Mouse (Mus musculus) hematopoietic multipotent progenitor cell, adult 10-12 weeks (in vitro differentiated cells): Measurements from ENCODE around the gene Tlx2. TPM values are rescaled to one million over a fixed set of nuclear protein-coding genes. Genes with fewer than 3 reads are reported as not detected.

Experiments
- polyA plus RNA-seq: library from polyadenylated mRNA; stranded (reverse); fragments of >175 nt; gene quantifications from 2 replicates; pipeline ENCODE4 v1.2.3, GENCODE M21; 2012; ENCODE audit warnings: low replicate concordance

Gene Tlx2
- 0.25 TPM in 1 of 2 replicates, not detected in the other for polyA plus RNA-seq

DNA sequence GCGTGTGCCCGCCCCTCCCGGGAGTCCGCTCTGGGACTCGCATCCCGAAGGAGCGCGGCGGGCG lies at the start of gene Tlx2:
Gene Tlx2, minus strand, starts transcription at position 47 of the 64 bp plus-strand sequence.

DNA sequence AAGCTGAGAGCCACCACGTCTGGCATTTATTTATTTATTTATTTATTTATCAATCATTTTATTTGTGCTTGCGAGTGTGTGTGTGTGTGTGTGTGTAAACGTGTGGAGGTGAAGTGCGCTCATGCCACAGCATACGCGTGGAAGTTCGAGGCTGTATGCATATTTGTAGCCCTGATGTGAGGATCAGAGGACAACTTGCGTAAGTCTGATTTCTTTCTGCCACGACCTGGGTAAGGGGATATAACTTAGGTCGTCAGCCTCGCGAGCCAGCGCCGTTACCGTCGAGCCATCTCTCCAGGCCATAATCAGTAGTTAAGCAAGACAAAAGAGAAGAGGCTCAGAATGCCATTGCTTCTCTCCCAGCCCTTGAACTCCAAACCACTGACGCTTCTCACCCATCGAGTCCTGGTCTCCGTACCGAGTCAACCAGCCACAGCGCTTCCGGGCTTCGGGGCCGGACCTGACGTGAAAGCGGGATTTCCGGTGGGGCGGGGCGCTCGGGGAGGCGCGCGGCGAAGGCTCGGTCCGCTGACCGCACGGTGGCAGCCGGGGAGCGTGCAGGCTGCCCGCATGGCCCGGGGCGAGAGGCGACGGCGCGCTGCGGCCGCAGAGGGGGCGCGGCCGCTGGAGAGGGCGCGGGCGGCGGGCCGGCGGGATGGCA lies 45.0 kb upstream of the Tlx2 start, which contains the start of gene Mogs:
Gene Mogs, plus strand, starts transcription at position 486 of the 661 bp plus-strand sequence.

DNA sequence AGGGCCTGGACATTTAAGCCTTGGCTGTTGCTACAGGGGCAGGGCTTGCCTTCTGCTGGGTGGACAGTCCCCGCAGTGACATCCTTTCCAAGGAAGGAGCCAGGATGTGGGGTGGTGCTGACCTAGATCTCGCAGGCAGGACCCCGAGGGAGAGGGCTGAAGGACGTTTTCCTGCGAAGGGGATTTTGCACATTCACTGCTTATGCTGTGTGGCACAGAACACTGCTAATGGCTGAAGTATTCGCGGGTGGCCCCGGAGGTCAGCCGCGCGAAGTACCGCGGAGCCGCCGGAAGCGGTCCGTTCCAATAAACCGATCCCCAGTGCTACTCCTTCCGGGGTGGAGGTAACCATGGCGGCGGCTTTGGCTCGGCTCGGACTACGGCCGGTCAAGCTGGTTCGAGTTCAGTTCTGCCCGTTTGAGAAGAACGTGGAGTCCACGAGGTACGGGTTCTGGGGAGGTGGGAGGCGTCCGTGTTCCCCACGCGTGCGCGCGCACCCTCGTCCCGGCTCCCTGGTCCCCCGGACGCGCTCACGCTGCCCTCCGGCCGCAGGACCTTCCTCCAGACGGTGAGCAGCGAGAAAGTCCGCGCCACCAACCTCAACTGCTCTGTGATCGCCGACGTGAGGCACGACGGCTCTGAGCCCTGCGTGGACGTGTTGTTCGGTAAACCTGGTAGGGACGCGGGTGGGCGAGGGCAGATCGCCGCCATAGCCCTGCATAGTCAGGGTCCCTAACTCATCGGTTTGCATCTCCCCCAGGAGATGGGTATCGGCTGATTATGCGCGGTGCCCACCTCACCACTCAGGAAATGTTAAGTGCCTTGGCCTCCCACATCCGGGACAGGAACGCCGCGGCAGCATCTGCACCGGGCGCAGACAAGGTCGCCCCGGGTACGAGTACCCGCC lies 38.9 kb upstream of the Tlx2 start, which contains the start of gene Mrpl53:
Gene Mrpl53, plus strand, starts transcription at position 279 of the 907 bp plus-strand sequence.

DNA sequence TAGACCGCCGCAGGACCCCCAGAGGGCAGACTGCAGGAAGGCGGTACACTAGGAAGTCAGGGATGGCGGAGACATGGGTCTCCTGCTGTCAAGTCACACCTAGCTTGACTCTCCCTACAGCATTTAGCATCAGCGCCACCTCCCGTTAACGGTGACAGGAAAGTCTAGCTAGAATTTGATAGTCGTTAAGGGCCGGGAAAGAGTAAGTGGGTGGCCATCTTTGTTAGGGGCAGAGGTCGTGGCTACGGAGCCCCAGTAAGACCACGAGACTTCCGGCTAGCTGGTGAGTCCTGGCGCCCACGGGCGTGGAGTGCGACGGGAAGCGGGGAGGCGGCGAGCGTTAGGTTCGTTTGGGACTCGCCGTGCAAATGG lies 31.2 kb upstream of the Tlx2 start, which contains the start of the genes Ccdc142 and Gm42688:
Gene Ccdc142, plus strand, starts transcription at position 286 of the 372 bp plus-strand sequence.
Gene Gm42688, plus strand, starts transcription at position 302 of the 372 bp plus-strand sequence.

DNA sequence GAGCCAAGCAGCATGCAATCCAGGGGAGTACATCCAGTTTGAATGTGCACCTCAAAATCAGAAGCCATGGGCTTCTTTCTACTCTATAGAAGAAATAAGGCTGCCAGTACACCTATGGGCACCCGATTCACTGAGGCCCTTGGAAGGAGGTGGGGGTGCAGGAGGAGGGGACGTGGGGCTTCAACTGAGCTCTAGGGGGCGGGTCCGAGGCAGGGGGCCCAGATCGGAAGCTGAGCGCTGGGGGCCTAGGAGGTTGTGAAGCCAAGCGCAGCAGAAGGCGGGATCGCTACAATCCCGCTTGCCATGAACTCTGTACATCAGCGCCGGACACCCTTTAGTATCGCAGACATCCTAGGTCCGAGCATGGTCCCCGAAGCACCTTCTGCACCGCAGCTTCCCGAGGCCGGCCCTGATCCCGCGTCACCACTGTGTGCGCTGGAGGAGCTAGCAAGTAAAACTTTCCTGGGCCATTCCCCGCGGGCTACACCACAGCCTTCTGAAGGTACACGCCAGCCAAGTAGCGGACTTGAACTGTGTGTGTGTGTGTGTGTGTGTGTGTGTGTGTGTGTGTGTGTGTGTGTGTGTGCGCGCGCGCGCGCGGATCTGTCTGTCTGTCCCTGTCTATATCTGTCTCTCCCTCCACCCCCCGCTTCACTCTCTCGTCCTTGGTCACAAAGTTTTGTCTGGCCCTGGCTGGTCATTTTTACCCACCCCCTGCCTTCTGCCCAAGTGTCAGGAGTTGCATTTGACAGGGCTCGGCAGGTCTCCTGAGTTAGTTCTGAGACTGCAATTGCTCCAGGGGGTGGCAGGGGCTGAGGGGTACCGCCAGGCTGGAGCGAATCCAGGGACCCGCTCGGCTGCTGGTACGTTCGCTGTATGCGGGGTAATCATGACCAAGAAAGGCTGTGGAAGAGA lies 16.3 kb upstream of the Tlx2 start, which contains the start of gene Lbx2:
Gene Lbx2, plus strand, starts transcription at position 247 of the 915 bp plus-strand sequence.

DNA sequence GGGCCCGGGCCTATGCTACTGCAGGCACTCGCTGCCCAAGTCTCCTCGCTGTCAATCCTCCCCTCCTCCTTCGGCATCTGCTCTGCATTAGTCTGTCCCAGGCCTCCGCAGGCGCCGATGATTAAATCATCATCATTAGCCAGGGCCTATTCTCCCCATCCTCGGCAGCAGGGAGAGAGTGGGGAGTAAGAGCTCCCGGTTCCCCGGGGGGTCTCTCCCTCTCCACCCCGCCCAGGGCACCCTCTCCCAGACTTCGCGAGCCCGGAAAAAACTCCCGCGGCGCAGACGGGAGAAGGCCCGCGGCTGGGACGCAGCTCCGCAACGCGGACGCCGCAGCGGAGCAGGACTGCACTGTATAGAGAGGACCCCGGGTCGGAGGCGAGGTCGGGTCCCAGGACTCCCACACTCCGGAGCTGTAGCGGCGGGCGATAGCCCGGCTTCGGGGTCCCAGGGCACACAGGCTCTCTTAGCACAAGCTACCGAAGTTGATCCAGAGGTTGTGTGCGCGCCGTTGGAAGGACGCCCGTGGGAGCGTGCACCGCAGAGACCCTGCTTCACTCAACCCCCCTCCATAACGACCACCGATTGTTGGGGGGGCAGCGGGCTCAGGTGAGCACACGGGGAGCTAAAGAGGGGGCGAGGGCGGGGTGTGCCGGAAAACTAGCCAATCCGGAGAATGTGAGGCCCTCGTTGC lies 7.7 kb upstream of the Tlx2 start, which contains the start of gene Pcgf1:
Gene Pcgf1, plus strand, starts transcription at position 240 of the 694 bp plus-strand sequence.

DNA sequence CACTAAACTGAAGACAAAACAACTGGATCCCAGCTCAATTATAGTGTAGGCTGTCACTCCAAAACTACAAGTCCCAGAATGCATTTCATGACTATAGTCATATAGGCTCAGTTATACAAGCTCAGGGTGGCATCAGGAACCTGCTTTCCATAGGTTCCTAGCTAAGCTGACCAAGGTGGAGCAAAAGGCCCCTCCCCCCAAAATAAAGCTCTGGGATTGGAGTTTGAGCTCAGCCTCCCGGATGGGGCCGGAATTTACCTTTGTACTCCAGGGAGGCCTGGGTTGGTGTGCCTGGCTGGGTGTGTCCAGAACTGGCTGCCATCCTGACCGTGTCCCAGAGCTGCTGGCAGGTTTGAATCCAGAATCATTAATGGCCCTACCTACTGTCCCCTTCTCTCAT lies 12.3 kb downstream of the Tlx2 start, which contains the start of gene Dqx1:
Gene Dqx1, plus strand, starts transcription at position 55 of the 400 bp plus-strand sequence.

DNA sequence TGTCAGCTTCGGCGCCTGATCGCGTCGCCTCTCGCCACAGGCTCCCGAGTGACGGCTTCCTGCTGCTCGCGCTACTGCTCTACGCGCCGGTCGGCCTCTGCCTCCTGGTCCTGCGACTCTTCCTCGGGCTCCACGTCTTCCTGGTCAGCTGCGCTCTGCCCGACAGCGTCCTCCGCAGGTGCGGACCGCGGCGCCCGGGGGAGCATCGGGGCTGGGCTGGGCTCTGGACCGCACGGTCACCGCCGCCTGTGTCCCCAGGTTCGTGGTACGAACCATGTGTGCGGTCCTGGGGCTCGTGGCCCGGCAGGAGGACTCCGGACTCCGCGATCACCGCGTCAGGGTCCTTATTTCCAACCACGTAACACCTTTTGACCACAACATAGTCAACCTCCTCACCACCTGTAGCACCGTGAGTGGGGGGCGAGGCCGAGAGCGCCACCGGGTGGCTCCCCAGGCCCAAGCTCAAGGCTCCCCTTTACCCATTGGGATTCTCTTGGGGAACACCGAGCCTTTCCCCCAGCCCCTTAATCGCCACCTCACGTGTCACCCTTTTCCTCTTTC lies 15.1 kb downstream of the Tlx2 start, which contains the start of gene Htra2:
Gene Htra2, minus strand, starts transcription at position 403 of the 561 bp plus-strand sequence.

DNA sequence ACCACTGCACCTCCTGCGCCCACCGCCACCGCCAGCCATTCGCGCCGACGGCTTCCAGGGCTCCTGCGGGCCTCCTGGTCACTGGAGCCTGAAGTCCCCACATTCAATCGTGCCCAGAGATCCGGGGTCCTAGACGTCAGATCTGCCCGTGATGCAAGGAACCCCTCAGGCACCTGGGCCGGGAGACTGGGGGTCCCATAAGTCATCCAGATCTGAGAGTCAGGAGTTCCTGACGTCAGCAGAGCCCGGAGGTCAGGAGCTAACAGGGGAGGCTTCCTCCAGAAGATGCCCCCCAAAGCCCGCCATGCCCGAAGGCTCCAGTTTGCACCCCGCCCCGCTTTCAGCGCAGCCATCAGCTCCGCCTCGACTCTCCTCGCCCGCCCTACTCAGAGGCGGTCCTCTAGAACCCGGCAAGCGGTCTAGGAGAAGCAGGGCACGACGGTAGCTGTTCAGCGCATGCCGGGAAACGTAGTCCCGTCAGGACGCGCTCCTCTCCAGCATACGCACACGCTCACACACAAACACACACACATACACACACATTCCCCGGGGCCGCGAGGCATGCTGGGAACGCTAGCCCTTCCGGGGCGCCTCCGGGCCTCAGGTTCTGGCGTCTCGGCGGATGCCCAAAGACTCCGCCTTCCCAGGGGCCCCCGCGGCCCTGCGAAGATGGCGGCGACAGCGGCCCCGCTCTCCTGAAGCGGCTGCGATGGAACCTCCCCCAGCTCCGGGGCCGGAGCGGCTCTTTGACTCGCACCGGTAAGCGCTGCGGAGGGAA lies 15.8 kb downstream of the Tlx2 start, which contains the start of gene Aup1:
Gene Aup1, plus strand, starts transcription at position 448 of the 778 bp plus-strand sequence.

DNA sequence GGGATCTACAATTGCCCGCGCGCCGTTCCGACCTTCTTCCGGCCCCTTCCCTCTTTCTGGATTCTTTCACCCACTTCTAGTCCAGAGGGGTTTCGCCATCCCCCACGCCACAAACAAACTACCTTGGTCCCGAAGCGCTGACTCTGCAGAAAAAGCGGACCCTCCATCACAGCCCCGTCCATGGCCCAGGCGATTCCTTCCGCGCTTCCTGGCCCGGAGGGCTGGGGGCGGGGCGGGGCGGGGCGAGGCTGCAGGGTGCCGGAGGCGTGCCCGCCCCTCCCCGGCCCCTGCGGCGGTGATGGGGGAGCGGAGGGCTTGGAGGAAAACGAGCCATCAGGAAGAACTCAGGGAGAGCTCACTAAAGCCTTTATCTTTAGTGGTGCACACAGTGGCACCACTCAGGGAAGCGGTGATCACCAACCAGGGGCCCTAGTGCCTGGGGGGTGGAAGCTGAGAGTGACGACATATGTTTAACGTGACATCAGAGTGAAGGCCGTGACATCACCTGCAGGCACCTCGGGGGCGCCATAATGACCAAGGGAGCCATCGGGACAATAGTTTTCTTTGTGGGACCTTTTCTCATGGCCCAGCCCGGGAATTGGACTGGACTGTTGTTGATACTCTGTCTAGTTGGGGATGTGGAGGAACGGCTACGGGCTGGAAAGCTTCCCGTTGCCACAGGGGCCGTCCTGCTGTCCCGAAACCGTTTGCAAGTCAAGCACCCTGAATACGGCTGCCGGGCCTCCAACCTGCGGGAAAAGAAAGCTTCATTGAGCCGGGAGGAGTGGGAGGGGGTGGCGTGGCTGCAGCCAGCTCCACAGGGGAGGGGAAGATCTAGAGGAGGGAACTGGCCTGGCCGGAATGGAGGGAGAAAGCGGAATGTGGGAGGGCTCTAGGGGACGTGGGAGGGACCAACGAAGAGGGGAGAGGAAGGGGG lies 36.6 kb downstream of the Tlx2 start, which contains the start of the genes Dok1 and Loxl3:
Gene Dok1, minus strand, starts transcription at position 223 of the 937 bp plus-strand sequence.
Gene Loxl3, plus strand, starts transcription at position 925 of the 937 bp plus-strand sequence.

Other genes with a start within 250 kb of the Tlx2 start
- 5.5 and 9.5 TPM in 2 replicates for gene Sema4f, start 130.5 kb downstream of the Tlx2 start, polyA plus RNA-seq
- gene M1ap, start 123.4 kb downstream of the Tlx2 start, polyA plus RNA-seq, result 2.0 and 5.3 TPM in 2 replicates
- gene Dok1, start 36.8 kb downstream of the Tlx2 start, polyA plus RNA-seq, result 102 and 131 TPM in 2 replicates
- 0.51 and 1.7 TPM in 2 replicates for gene Loxl3, start 36.1 kb downstream of the Tlx2 start, polyA plus RNA-seq
- 1,215 and 2,402 TPM in 2 replicates for gene Aup1, start 15.8 kb downstream of the Tlx2 start, polyA plus RNA-seq
- 35.3 and 41.7 TPM in 2 replicates for gene Htra2, start 15.0 kb downstream of the Tlx2 start, polyA plus RNA-seq
- 0.97 and 1.3 TPM in 2 replicates for gene Dqx1, start 12.4 kb downstream of the Tlx2 start, polyA plus RNA-seq
- gene Pcgf1, start 7.6 kb upstream of the Tlx2 start, polyA plus RNA-seq, result 7.9 and 13.4 TPM in 2 replicates
- 0.28 and 0.51 TPM in 2 replicates for gene Lbx2, start 16.1 kb upstream of the Tlx2 start, polyA plus RNA-seq
- 12.7 and 12.8 TPM in 2 replicates for gene Ccdc142, start 31.3 kb upstream of the Tlx2 start, polyA plus RNA-seq
- gene Gm42688, start 31.3 kb upstream of the Tlx2 start, polyA plus RNA-seq, result 3.6 and 7.5 TPM in 2 replicates
- gene Mrpl53, start 38.7 kb upstream of the Tlx2 start, polyA plus RNA-seq, result 22.8 and 39.1 TPM in 2 replicates
- 89.6 and 121 TPM in 2 replicates for gene Mogs, start 45.2 kb upstream of the Tlx2 start, polyA plus RNA-seq
- gene Wbp1, start 51.3 kb upstream of the Tlx2 start, polyA plus RNA-seq, result 58.0 and 86.2 TPM in 2 replicates
- 132 and 369 TPM in 2 replicates for gene Ino80b, start 55.1 kb upstream of the Tlx2 start, polyA plus RNA-seq
- 2.3 and 7.8 TPM in 2 replicates for gene Rtkn, start 65.2 kb upstream of the Tlx2 start, polyA plus RNA-seq
- gene Wdr54, start 86.1 kb upstream of the Tlx2 start, polyA plus RNA-seq, result 0.18 and 0.59 TPM in 2 replicates
- gene 1700003E16Rik, start 86.1 kb upstream of the Tlx2 start, polyA plus RNA-seq, result 0.06 and 0.30 TPM in 2 replicates
- 222 and 899 TPM in 2 replicates for gene Dctn1, start 95.6 kb upstream of the Tlx2 start, polyA plus RNA-seq
- gene Slc4a5, start 149.5 kb upstream of the Tlx2 start, polyA plus RNA-seq, result 0.34 and 0.66 TPM in 2 replicates